Mouse (Mus musculus): Measurements from ENCODE around the gene Dnaaf3. TPM values are rescaled to one million over a fixed set of nuclear protein-coding genes. Genes with fewer than 3 reads are reported as not detected.

Gene Dnaaf3
- polyA plus RNA-seq, 1 experiment = 1.1 TPM

DNA sequence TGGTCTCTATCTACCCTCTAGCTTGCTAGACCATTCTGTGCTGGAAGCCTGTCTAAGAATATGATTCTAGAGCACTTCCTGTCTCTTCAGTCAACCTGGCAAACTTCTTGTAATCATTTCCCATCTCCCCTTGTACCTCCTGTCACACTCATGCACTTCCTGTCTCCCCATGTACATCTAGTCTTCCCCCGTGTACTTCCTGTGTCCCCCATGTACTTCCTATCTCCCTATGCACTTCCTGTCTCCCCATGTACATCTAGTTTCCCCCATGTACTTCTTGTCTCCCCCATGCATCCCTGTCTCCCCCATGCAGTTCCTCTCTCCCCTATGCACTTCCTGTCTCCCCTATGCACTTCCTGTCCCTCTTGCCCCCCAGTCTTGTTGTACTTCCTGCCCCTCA, 13.8 kb downstream of the Dnaaf3 start:
- H3K4me3 ChIP-seq (replicated peaks; ENCODE audit: insufficient read depth, low read depth, low read length) = no peak overlapping the region
- no peak for DNase-seq
- no peak for TF ChIP-seq CTCF (IDR thresholded peaks at IDR 0.05; ENCODE audit: borderline replicate concordance, insufficient read depth, low read depth, low read length)
- no peaks in the 10 kb centered on the region for H3K4me1 ChIP-seq (ENCODE audit: control insufficient read depth, insufficient read depth, low read length)
- 72% methylated on average over 1 of the region's 1 CpGs for WGBS
- no peak overlapping the region for H3K27ac ChIP-seq (ENCODE audit: insufficient read depth, low read length)
- no peaks in the 10 kb centered on the region for H3K27me3 ChIP-seq (ENCODE audit: control insufficient read depth, insufficient read depth, low read length)

DNA sequence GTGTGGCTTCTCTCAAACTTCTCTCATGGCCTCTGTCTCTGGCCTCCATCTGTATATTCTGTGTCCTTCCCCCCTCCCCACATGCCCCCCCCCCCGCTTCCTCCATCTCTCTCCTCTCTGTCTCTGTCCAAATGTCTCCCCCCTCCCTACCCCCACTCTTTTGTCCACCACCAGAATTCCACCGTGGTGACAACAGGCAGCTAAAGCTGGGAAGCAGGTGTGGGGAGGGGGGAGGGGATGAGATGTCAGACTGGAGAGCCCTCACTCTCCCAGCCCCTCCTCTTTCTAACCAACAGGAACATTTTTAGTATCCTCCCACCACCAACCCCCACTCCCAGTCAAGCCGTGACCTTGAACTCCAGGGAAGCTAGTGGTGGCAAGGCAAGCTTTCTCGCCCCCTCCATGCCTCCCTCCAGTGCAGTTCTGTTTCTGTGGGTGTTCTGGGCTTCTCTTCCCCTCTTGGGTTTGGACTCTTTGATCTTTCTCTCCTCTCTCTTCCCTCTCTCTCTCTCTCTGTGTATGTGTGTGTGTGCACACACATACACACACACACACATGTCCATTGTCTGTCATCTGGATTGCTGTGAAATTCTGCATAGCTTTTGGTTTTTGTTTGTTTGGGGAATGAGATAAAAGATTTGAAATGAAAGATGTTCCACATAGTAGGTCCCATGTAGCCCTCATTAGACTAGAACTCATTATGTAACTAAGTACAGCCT, 15.8 kb downstream of the Dnaaf3 start, which contains the start of gene Tnnt1:
Tnnt1 (minus strand) TSS at position 51 of the 719 bp plus-strand sequence.
- H3K4me1 ChIP-seq (ENCODE audit: control insufficient read depth, insufficient read depth, low read length) = no peaks in the 10 kb centered on the region
- 28% methylated on average over 4 of the region's 4 CpGs for WGBS
- no peaks in the 10 kb centered on the region for H3K27me3 ChIP-seq (ENCODE audit: control insufficient read depth, insufficient read depth, low read length)
- no peak for DNase-seq
- H3K4me3 ChIP-seq (replicated peaks; ENCODE audit: insufficient read depth, low read depth, low read length) = no peak within 1 kb of the TSS
- H3K27ac ChIP-seq (ENCODE audit: insufficient read depth, low read length) = no peak within 1 kb of the TSS
- TF ChIP-seq CTCF (IDR thresholded peaks at IDR 0.05; ENCODE audit: borderline replicate concordance, insufficient read depth, low read depth, low read length) (no peak), POLR2A (IDR thresholded peaks at IDR 0.05; ENCODE audit: borderline replicate concordance, insufficient read depth, low read length) (no peak)

DNA sequence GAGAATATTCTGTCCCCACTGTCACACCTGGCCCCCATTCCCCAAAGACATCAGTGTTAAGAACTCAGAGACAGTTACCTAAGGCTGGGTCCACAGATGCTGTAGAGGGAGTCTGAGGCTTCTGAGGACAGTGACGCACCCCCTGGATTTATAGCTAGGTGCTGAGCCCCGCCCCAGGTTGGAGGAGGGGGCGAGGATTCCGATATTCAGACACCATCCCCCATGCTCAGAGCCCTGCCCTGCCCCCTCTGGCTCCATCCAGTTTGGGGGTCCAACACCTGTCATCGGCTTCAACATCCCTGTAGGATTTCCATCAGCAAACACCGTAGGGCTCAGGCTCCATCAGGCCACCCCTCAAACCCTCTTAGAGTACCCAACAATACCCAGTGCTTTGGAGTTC, 16.4 kb downstream of the Dnaaf3 start:
- Histone ChIP-seq H3K4me1 (ENCODE audit: control insufficient read depth, insufficient read depth, low read length) (no peaks in the 10 kb centered on the region), H3K27ac (ENCODE audit: insufficient read depth, low read length) (no peak overlapping the region), H3K4me3 (replicated peaks; ENCODE audit: insufficient read depth, low read depth, low read length) (no peak overlapping the region), H3K27me3 (ENCODE audit: control insufficient read depth, insufficient read depth, low read length) (no peaks in the 10 kb centered on the region)
- DNase-seq = no peak
- WGBS = 59% methylated on average over 6 of the region's 6 CpGs
- no peak for TF ChIP-seq CTCF (IDR thresholded peaks at IDR 0.05; ENCODE audit: borderline replicate concordance, insufficient read depth, low read depth, low read length)

DNA sequence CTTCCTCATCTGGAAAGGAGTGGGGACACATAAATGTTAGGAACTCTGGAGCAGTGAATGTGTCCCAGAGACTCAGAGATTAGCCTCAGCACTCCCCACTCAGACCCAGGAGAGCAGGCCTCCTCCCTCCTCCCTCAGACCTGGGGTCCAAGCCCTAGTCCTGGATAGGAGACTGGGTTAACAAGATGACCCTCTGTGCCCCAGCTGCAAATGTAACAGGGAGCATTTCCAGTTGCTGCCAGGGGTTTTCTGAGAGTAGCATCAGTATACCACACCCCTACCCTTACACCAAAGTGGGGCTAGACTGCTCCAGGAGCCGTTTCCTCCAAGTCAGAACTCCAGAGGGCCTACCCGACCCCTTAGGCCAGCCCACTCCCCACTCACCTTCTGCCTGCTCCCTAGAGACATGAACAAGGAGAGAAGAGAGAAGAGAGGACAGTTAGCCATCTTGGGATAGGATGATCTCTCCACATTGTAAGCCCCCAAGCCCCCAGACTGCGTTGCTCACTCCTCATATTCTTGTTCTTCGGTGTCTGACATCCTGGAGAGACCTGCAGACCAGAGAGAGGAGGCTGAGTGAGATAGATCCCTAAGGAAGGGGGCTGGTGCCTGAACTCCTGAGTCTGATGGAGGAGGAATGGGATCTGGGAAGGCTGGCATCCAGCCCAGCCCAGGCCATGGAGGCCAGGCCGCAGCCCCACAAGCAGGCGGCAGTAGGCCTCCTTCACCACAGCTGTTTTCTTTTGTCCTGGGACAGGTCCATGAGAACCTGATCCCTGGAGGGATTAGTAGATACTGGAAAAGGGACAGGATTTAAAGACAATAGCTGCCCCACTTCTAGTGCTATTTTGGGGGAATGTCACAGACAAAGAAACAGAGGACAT, 18.2 kb downstream of the Dnaaf3 start:
- TF ChIP-seq POLR2A (IDR thresholded peaks at IDR 0.05; ENCODE audit: borderline replicate concordance, insufficient read depth, low read length) = no peak
- TF ChIP-seq CTCF (IDR thresholded peaks at IDR 0.05; ENCODE audit: borderline replicate concordance, insufficient read depth, low read depth, low read length) = no peak

DNA sequence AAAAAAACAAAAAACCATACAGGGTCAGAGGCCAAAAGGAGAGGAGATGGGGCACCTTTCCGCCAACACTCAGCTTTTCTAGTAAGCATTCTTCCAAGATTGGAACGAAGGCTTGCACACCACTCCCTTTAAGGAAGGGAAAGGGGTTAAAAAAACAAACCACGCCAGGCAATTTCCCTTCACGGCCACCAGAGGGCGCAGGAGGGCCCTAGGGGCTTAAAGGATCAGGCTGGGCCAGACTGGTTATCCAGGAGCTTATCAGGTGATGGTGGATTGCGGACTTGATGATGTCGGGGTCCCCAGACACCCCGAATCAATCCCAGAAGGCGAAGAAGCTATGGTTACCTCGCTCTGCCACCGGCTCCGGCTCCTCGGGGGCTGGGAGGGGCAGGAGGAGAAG, 19.0 kb downstream of the Dnaaf3 start:
- Histone ChIP-seq H3K4me3 (replicated peaks; ENCODE audit: insufficient read depth, low read depth, low read length) (no peak overlapping the region), H3K4me1 (ENCODE audit: control insufficient read depth, insufficient read depth, low read length) (no peaks in the 10 kb centered on the region), H3K27ac (ENCODE audit: insufficient read depth, low read length) (no peak overlapping the region), H3K27me3 (ENCODE audit: control insufficient read depth, insufficient read depth, low read length) (no peaks in the 10 kb centered on the region)
- no peak for DNase-seq
- TF ChIP-seq CTCF (IDR thresholded peaks at IDR 0.05; ENCODE audit: borderline replicate concordance, insufficient read depth, low read depth, low read length) (peak; percentile 64), POLR2A (IDR thresholded peaks at IDR 0.05; ENCODE audit: borderline replicate concordance, insufficient read depth, low read length) (no peak)
- 29% methylated on average over 13 of the region's 13 CpGs for WGBS

More for the DNA sequence above, 18.2 kb downstream of the Dnaaf3 start:
- no peak for DNase-seq
- Histone ChIP-seq H3K4me1 (ENCODE audit: control insufficient read depth, insufficient read depth, low read length) (no peaks in the 10 kb centered on the region), H3K27ac (ENCODE audit: insufficient read depth, low read length) (no peak overlapping the region), H3K27me3 (ENCODE audit: control insufficient read depth, insufficient read depth, low read length) (no peaks in the 10 kb centered on the region), H3K4me3 (replicated peaks; ENCODE audit: insufficient read depth, low read depth, low read length) (no peak overlapping the region)
- 60% methylated on average over 6 of the region's 6 CpGs for WGBS

DNA sequence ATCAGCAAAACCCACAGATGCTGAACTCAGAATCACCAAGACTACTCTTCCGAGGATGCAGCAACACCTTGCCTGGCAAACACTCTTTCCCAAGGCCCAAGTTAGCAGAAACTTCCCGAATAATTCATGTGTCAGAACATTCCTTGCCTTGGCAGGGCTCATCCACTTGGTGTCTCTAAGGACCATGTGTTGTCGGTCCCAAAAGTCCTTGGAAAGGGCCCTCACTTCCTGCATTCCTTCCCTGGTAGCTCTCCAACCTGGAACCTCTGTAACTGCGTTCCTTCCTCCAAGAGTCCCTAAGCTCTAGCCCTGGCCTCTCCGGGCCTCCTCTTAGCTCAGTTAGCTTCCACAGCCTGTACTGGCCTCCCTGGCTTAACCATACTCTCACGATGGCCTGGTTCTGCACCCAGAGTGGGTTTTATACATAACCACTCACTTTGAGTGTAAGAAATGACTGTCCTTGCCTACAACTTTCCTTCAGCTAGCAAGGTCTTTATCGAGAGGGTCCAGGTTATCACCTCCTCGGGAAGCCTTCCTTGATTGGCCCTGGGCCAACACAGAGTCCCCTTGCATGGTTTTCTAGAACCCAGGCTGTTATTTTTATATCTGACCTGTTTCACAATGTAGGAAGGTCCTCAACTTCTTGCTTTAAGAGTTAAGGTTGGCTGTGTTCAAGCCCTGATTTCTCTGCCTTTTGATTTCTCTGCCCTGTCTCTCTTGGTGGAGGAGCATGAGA, 20.6 kb downstream of the Dnaaf3 start:
- H3K4me1 ChIP-seq (ENCODE audit: control insufficient read depth, insufficient read depth, low read length) = no peaks in the 10 kb centered on the region
- H3K27me3 ChIP-seq (ENCODE audit: control insufficient read depth, insufficient read depth, low read length) = no peaks in the 10 kb centered on the region
- no peak for DNase-seq
- TF ChIP-seq CTCF (IDR thresholded peaks at IDR 0.05; ENCODE audit: borderline replicate concordance, insufficient read depth, low read depth, low read length) = no peak
- no peak for TF ChIP-seq POLR2A (IDR thresholded peaks at IDR 0.05; ENCODE audit: borderline replicate concordance, insufficient read depth, low read length)
- no peak overlapping the region for H3K4me3 ChIP-seq (replicated peaks; ENCODE audit: insufficient read depth, low read depth, low read length)
- H3K27ac ChIP-seq (ENCODE audit: insufficient read depth, low read length) = no peak overlapping the region
- 56% methylated on average over 8 of the region's 8 CpGs for WGBS

DNA sequence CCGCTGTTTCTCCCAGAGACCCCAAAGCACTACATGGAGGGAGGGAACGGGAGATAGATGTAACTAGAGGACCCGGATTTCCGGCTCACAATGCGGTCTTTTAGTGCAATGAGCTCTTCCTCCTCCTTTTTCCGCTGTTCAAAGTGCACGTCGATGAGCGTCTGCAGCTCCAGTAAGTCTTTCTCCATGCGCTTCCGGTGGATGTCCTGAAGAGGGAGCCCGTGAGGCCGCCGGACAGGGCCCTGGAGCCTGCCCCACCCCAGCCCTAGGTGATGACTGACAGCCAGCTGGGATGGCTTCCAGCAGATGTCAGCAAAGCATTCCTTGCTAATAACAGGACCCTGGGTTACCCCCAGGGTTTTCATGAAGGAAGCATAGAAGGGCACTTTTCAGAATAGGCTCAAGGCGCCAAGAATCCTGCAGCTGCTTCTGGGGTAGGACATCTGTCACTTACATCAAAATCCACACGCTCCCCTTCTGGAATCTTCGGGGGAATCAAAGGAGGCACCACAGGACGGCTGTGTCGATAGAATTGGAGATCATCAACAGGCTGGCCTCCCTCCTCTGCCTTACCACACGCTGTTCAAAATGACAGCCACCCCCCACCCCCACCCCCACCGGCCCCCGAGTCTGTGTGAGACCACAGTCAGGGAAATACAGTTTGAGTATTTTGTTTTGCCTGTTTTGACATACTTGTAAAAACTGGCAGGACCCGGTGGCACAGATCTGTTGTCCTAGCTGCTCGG, 22.2 kb downstream of the Dnaaf3 start:
- H3K27me3 ChIP-seq (ENCODE audit: control insufficient read depth, insufficient read depth, low read length) = no peaks in the 10 kb centered on the region
- DNase-seq = peak; percentile 47 to 56
- no peak overlapping the region for H3K4me3 ChIP-seq (replicated peaks; ENCODE audit: insufficient read depth, low read depth, low read length)
- no peaks in the 10 kb centered on the region for H3K4me1 ChIP-seq (ENCODE audit: control insufficient read depth, insufficient read depth, low read length)
- TF ChIP-seq CTCF (IDR thresholded peaks at IDR 0.05; ENCODE audit: borderline replicate concordance, insufficient read depth, low read depth, low read length) (peak; percentile 64), POLR2A (IDR thresholded peaks at IDR 0.05; ENCODE audit: borderline replicate concordance, insufficient read depth, low read length) (no peak)
- no peak overlapping the region for H3K27ac ChIP-seq (ENCODE audit: insufficient read depth, low read length)
- 7% methylated on average over 24 of the region's 24 CpGs for WGBS

All from cerebellum, adult 2 months (tissue).